Mouse (Mus musculus): ENCODE measurements around the gene Jagn1.

The Jagn1 gene

DNA sequence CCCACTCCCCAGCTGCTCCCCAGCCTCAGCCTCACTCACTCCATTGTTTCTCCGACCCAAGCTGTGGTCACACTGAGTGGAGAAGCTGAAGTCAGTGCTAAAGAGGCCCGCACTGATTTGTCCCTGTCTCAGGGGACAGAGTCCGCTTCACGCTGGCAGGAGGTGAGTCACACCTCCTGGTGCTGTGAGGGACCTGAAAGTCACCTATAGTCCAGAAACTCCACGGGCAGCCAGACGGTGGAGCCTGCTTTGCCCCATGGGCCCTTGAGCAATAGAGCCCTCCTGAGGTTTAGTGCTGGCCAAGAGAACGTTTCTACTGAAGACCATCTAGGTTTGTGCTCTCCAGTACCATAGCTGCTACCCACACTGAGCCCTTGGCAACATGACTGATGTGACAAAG lies 7.7 kb upstream of the Jagn1 start:
- DNase-seq (ENCODE audit: low spot score): no peak

DNA sequence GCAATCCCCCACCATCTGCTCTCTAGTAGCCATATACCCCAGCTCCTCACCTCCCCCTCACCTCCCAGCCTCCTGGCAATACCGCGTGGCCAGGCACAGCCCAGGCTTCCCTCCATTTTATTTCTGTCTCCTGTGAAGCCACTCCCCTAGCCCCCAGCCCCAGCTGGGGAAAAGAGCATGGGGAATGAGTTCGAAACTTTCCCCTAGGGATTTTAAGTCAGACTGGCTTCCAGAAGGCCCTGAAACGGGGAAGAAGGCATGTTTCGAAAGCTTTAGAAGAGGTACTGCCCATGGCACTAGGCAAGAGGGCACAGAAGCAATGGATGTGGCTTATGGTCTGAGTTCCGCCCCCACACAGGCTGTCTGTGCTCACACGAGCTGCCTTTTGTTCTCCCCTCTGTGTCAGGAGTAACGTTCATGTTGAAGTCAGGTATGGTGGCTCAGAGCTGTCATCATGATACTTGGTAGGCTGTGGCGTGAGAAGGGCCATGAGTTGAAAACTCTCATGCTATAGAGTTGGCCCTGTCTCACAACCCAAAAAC lies 6.6 kb upstream of the Jagn1 start, which contains the start of gene Cidec:
Gene Cidec, minus strand, starts transcription at position 97 of the 542 bp plus-strand sequence.
- no peak for DNase-seq (ENCODE audit: low spot score)

DNA sequence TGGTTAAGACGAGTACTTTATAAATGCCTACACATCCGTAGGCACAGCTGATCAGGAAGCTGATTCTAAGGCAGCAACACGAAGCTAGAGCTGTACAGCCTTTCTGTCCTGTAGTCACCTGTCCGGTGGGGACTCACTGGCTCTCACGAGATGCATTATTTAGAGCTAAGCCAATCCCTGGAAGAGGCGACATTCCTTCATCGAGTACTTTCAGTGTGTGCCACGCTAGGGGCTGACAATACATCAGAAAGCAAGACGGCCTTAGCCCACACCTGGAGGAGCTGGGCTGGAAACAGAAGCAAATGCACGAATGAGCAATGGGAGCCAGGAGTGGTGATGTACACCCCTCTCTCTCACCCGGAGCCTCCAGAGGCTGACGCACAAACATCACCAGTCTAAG lies 5.2 kb upstream of the Jagn1 start:
- DNase-seq (ENCODE audit: low spot score): no peak

DNA sequence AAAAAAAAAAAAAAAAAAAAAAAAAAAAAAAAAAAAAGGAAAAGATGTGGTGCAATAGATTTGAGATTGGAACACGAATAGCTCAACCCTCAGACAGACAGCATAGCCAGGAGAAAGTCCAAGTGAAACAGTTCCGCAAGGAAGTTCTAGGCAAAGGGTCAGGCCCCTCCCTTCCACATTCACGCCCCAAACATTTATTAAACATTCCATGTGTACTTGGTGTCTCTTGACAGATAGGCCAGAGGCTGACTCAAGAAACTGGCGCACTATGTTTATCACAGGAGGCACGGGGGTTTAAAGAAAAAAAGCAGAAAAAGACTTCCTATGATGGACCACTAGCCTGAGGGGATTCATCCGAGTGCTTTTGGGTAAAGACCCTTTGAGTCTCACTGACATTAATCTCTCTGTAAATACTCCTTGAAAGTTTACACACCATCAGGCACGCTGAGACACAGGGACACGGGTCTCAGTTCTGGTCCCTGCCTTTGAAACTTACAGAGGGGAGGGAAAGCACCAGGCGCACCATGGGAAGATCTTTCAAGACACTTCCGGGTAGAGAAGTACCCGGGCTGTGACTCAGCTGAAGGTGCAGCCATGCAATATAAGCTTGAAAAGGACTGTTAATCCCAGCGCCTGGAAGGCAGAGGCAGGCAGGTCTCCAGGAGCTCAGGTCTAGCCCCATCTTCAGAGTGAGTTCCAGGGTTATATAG lies 3.5 kb upstream of the Jagn1 start:
- DNase-seq (ENCODE audit: low spot score): no peak

DNA sequence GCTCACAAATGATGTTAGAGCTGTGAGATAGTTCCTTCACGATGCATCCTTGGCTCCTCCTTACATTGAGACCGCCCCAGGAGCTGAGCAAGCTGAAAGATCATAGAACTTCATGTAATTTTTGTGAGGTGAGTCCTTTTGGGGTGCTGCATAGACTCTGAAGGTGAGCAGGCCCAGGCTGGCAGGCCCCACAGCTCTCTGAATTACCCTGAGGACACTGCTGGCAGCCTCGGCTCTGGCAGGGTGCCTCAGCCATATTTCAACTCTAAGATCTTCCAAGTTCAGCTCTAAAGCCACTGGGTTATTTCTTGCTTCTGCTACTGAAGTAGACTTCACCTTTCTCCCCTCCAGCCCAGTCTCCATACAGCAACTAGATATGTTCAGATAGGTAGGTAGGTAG lies 1.7 kb upstream of the Jagn1 start:
- no peak for DNase-seq (ENCODE audit: low spot score)

DNA sequence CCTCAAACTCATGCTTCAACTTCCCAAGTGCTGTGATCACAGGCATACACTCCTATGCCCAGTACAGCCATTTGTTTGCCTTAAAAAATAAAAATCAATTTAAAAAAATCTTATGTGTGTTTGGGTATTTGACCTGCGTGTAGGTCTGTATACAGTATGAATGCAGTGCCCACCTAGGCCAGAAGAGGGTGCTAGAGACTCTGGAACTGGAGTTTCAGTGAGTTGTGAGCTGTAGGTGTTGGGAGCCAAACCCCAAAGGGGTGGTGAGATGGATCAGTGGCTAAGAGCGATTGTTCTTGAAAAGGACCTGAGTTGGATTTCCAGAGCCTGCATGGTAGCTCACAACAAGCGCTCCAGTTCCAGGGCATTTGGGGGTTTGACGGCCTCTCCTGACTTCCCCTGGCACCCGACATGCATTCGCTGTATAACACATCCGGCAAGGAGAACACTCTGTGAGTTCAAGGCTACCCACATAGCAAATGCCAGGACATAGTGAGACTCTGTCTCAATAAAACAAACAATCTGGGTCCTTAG lies 1.2 kb upstream of the Jagn1 start:
- DNase-seq (ENCODE audit: low spot score): peak; percentile 88

DNA sequence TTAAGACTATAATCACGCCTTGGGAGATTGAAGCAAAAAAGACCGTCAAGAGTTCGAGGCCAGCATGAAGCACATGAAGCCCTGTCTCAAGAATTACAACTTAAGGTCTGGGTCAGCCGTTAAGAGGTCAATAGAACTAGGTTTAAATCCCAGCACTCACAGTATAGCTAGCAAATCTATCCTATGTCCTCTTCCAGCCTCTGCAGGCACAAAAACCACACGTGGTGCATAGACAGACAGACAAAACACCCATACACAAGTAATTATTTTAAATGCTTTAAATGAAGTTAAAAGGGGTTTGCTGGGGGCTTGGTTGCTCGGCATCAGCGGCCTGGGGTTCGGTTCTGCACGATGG lies 305 bp upstream of the Jagn1 start:
- no peak for DNase-seq (ENCODE audit: low spot score)

DNA sequence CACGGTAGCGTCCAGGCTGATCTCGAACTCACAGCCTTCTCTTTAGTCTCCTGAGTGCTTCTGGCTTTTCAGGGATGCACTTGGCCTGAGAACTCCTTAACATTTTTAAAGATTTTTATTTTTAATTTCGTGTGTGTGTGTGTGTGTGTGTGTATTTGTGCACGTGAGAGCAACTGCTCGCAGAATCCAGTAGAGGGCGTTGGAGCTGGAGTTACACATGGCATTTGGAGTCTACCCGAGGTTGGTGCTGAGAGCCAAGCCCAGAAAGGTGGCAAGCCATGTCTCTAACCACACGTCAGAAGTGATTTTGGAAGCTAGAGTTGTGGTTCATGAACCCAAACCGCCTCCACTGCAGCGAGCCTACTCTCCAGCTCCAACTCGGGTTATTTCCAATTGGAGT lies 722 bp downstream of the Jagn1 start:
- DNase-seq (ENCODE audit: low spot score): no peak

DNA sequence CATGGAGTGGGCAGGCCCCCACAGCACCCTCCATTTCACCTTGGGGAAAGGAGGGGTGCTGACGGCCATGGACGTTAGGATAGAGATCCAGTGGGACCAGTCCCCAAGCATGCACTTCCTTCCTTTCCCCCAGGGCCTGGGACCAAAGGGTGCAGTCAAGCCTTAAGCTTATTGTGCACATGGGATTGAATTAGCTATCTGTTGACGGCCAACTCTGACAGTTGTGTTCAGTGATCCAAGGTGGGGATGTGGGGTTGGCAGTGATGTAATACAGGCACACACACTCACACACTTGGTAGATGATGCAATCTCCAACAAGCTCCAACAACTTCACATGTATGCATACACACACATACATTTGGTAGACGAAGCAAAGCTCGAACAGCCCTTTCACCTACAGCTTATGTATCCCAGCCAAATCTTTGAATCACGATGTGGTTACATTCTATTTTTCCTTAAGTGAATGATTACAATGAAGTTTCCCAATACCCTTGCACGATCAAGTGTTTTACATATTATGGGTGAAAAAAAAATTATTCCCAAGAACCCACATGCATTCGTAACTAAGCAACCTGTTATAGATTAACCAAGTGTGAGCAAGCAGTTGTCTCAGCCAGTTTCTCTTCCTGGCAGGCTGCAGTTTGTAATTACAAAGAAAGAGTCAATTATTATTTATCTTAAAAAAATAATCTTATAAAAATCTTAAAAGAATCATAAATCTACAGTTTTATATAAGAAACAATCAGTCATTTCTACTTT lies 2.0 kb downstream of the Jagn1 start:
- no peak for DNase-seq (ENCODE audit: low spot score)

DNA sequence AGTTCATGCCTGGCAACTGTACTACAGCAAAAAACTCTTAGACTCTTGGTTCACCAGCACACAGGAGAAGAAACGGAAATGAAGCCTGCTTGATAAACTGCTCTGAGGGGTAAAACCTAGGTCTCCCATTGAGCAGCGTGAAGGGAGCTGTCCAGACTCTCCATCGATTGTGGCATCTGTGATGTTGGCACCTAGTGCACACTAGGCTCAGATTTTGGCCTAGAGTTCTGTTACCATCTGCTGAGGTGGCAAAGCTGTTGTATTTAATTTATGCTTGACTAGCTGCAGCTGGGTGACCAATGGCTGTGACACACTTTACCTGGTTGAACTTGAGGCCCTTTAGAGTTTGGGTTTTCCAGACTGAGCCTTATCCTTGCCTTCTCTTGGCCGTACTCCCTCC lies 5.3 kb downstream of the Jagn1 start:
- no peak for DNase-seq (ENCODE audit: low spot score)

DNA sequence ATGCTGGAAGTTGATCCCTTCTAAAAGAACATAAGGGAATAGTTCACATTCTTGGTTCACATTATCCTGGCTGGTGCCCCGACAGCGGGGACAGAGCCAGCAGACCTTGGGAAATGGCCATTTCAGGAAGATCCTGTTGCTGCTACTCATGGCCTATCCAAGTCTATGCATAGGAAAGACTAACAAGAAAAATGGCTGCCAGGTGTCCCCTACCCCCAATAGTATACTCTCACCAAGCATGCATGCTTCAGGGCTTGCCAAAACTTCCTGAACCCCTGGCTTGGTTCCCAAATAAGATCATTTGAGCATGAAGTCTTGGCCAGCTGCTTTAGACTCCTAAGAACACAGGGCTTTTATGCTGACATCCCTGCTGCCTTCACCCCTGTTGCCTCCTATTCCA lies 9.5 kb downstream of the Jagn1 start:
- no peak for DNase-seq (ENCODE audit: low spot score)

DNA sequence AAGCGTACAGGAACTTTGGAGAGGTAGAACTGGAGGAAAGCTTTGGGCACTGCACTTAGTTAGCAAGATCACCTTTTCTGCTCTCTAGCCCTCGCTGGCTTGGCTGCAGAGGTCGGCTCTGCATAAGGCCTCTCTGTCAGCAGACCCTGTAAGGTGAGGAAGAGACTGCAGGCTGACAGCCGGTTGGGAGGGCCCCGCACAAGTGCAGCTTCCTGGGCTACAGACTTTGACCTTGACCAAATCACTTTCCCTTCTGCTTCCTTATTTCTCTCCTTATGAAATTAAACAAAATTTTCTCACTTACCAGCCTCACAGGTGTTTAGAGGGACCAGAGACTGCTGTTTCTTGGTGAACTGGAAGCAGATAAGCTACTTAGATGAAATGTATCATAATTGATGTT lies 12.6 kb downstream of the Jagn1 start:
- no peak for DNase-seq (ENCODE audit: low spot score)

DNA sequence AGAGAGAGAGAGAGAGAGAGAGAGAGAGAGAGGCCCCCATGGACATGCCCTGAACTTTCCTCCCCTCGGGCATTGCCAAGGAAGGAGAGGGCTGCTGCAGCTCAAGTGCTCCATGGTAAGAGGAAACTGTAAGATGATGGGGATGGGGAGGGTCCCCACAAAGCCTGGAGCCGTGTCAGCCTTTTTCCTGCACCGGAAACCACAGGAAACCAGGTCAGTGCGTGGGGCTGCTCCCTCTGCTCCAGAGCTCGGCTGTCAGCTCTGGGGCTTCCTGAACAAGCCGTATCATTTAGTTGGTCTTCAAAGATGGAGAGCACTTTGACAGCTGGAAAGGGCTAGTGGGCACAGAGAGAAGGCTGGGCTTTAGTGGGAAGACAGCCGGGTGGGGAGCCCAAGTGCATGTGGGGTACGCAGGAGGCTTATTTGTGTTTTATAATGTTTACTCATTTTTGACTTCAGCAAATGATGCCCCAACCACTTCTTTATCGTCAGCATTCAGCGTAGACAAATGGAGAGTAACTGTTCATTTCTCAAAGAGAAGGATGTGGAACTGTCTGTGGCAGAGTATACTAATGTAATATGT lies 15.7 kb downstream of the Jagn1 start, which contains the start of gene Il17re:
Gene Il17re, plus strand, starts transcription at position 533 of the 583 bp plus-strand sequence.
- DNase-seq (ENCODE audit: low spot score): no peak

DNA sequence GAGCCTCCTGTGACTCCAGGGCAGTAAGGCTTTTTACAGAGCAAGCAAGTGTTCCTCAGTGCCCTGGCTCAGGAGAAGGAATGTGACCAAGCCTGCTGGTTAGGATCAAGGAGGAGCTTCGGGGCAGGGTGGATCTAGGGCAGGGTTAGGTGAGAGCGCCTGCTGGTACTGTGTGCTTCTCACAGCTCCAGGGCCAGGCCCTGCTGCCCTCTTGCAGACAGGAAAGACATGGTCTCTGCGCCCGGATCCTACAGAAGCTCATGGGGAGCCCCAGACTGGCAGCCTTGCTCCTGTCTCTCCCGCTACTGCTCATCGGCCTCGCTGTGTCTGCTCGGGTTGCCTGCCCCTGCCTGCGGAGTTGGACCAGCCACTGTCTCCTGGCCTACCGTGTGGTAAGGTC lies 16.3 kb downstream of the Jagn1 start:
- DNase-seq (ENCODE audit: low spot score): no peak

DNA sequence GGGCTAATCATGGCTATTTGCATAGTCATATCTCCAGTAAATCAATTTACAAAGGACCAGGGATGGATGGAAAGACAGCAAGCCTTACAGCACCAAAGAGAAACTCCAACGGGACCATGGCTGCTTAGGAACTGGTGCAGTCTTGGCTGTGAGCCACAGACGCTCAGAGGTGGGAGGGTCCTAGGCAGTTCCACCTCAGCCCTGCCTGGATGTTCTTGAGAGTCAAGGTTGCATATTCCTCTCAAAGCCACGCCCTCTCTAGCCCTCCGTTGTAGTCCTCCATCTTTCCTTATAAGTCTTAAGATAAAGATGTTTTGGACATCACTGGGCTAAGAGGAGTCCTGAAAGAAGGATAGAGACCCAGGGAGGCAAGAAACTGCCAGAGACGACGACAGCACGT lies 21.7 kb downstream of the Jagn1 start:
- no peak for DNase-seq (ENCODE audit: low spot score)

DNA sequence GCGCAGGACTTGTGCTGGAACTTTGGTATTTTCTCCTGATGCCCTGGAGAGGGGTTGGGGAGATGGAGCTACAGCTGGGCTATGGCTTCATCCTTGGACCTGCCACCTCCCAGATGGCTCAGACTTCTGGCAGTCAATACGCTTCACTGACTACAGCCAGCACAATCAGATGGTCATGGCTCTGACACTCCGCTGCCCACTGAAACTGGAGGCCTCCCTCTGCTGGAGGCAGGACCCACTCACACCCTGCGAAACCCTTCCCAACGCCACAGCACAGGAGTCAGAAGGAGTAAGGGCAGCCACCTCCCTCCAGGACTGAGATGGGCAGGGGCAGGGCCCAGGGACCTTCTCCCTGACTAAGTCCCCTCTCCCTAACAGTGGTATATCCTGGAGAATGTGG lies 23.2 kb downstream of the Jagn1 start:
- no peak for DNase-seq (ENCODE audit: low spot score)

DNA sequence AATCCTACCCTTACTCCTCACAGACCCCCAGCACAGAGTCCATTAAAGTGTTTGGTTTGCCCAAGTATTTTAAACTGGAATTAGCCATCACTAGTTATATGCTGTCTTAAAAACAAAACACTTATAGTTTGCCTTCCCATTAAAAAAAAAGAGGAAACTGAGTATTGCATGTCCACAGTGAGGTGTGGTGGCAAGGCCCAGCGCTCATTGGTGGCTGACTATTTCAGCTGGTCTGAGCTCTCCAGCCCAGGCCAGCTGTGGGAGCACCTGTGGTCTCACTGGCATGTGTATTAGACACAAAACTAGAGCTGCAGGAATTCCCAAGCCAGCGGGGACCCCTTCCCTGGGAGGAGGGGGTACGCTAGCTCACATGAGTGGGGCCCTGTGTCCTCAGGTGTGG lies 26.1 kb downstream of the Jagn1 start:
- DNase-seq (ENCODE audit: low spot score): no peak

DNA sequence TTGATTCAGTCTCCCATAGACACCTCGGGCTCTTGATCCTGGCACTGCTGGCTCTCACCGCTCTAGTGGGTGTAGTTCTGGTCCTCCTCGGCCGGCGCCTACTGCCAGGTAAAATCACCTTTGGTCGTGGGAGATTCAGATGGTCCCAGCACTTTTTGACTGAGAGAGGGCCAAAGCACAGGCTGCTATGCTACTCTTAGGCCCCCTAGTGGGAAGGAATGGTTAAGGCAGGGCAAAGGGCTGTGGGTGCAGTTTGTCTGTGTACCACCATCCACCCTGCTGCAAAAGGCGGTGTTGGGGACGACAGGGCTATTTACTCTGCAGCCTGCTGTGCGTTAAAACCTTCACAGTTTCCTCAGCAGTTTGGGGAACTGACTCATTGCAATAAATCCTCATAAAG lies 26.7 kb downstream of the Jagn1 start:
- DNase-seq (ENCODE audit: low spot score): peak; percentile 78

DNA sequence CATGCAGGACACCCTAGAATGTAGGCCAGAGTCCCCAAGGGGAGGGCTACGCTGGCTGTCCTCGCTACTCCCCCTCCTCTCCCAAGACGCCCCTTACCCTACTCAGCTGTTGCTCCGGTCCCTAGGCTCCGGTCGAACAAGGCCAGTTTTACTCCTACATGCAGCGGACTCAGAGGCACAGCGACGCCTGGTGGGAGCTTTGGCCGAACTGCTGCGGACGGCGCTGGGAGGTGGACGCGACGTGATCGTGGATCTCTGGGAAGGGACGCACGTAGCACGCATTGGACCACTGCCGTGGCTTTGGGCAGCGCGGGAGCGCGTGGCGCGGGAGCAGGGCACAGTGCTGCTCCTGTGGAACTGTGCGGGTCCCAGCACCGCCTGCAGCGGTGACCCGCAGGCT lies 27.1 kb downstream of the Jagn1 start:
- DNase-seq (ENCODE audit: low spot score): peak; percentile 93

DNA sequence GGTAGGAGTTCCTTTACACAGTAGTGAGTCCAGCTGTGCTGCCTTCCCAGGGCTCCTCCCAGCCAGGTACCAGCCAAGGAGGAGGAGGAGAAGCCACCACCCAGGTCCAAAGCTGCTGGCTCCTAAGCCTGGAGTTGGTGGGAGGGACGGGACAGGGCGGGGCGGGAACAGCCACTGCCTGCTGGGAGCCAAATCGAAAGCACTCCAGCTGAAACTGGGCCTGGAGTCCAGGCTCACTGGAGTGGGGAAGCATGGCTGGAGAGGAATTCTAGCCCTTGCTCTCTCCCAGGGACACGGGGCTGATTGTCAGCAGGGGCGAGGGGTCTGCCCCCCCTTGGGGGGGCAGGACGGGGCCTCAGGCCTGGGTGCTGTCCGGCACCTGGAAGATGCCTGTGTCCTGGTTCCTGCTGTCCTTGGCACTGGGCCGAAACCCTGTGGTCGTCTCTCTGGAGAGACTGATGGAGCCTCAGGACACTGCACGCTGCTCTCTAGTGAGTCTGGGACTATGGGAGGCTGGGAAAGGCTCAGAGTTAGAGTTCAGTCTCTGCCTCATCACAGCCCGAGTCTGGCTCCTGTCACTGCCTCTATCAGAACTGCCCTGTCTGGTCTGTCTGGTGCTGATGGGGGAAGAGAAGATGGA lies 29.0 kb downstream of the Jagn1 start, which contains the start of gene Il17rc:
Gene Il17rc, plus strand, starts transcription at position 131 of the 640 bp plus-strand sequence.
- DNase-seq (ENCODE audit: low spot score): peak; percentile 80

DNA sequence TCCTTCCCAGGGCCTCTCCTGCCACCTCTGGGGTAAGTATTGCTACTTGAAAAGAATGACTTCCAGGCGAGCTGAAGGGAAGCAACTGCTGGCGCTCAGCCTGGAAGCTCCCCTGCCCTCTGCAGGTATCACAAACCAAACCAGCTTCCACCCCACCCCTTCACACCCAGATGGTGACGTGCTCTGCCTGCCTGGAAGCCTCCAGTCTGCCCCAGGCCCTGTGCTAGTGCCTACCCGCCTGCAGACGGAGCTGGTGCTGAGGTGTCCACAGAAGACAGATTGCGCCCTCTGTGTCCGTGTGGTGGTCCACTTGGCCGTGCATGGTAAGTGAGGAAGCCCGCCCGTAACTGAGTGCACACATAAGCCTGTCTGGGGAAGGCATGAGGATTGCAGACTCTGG lies 29.7 kb downstream of the Jagn1 start:
- DNase-seq (ENCODE audit: low spot score): no peak

DNA sequence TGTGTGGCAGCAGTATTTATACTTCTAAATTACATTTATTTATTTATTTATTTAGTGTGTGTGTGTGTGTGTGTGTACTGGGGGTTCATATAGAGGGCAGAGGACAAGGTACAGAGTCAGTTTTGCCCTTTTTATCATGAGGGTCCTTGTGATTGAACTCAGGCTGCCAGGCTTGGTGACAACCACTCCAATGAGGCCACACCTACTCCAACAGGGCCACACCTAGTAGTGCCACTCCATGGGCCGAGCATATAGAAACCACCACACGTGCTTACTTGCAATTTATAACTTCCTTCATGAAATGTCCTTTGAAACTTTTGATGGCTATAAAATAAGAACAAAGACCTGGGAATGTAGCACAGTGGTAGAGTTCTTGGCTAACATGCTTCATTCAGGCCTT lies 30.9 kb downstream of the Jagn1 start:
- no peak for DNase-seq (ENCODE audit: low spot score)

Measured in testis, postnatal 10 days (tissue).